Mouse (Mus musculus) adrenal gland (tissue): ENCODE results near the gene Itgb3bp.

Source experiments
- intact Hi-C: fragments of 180-260 bp; cut with DNase I; formaldehyde crosslinking; loops from one replicate; pipeline ENCODE4 v1.15.1; 2025
- long read RNA-seq, 2 experiments: library from polyadenylated mRNA; unstranded; transcript quantifications; one replicate each; pipeline ENCODE4 v2.0.0; 2020; ENCODE audit warnings: borderline replicate concordance in 1 of 2; ENCODE audit not compliant: insufficient replicate concordance in 1 of 2

The Itgb3bp gene
- long read RNA-seq, experiment 1, transcript Itgb3bp-204 (9 exons, 2,806 nt) = major isoform, 9 of 17 reads
- long read RNA-seq, experiment 1, partial matches to known transcripts = 2 of 17 reads
- long read RNA-seq, experiment 1, other reads (novel, unspliced or antisense) = 6 of 17 reads
- long read RNA-seq, experiment 2, partial matches to known transcripts = 3 of 13 reads
- long read RNA-seq, experiment 2, other reads (novel, unspliced or antisense) = 9 of 13 reads

DNA sequence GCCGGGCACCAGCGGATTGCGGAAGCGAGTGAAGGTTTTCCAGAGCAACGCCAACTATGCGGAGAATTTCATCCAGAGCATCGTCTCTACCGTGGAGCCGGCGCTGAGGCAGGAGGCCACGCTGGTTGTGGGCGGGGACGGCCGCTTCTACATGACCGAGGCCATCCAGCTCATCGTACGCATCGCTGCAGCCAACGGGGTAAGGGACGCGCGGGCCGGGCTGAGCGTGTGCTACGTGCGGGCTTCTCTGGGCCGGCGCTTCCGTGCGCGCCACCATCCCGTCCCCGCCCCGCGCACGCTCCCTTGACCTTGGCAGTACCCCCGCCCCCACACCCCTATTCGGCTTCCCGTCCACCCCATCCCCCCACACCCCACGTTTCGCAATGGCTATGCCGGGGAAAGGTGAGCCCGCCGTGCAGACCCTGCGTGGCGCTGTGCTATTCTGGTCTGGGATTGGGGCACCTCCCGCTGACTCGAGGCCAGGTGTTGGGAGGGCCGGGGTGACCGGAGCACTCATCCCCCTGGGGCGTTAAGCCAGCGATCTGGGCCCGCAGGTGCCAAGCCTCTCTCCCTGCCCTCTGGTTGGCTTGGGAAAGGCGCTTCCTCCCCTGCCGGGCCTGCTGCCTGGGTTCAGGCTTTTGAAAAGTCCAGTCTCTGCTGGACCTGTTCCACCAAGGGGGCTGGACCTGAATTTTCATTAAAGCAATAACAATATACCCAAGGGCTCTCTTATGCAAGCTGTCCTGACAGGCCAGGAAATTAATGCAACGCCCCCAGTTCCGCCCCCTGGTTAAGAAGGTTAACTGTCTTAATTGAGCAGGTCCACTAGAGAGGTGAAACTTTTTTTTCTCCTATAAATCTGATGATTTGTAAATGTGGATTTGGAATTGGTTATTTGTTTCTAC is at the start of gene Itgb3bp:
TSS of gene Itgb3bp (minus strand) at position 201 of the 905 bp plus-strand sequence.
- intact Hi-C loops = no loop called here

DNA sequence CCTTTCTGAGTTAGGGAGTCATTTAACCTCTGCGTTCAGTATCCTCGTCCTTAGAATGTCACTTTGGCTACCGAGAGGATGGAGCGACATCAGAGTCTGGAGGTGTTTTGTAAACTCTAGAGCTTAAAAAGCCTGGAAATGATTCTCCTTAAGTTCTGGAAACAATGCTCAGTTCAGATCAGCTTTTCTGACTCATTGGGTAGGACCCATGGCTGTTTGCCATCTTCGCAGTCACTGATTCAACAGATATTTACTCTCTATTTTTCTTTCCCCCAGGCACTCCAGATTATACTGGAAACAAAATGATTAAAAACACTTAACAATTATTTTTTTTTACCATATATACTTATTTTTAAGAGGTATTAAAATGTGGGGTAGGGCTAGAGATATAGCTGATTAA is 49.7 kb upstream of the Itgb3bp start:
- intact Hi-C loops = no loop called here

- intact Hi-C loops = no loop called here
Measured at GRCm38 (mm10) chr4:99974375-99974774, 44.8 kb upstream of the Itgb3bp start.

GRCm38 (mm10) chr4:99973931-99974330 is 44.3 kb upstream of the Itgb3bp start:
- intact Hi-C loops = no loop called here

GRCm38 (mm10) chr4:99972886-99973285 is 43.3 kb upstream of the Itgb3bp start:
- intact Hi-C loops = no loop called here

DNA sequence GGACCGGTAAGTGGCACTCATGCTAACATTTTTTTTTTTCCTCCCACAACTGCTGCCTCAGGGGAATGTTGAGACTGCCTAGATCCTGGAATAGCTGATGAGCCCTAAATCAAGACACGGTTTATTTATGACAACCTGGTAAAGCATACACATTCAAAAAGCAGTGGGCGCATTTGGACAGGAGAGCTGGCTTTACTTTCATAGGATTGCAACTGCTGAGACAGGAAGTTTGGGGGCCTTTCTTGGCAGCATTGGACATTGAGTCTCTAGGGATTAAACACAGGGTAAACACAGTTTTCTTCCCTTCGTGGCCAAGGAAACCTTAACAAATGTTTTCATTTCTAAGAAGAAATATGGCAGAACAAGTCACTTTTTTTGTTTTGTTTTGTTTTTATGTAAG is 40.5 kb upstream of the Itgb3bp start:
- intact Hi-C loops = no loop called here

GRCm38 (mm10) chr4:99969328-99969727 is 39.7 kb upstream of the Itgb3bp start:
- intact Hi-C loops = no loop called here

DNA sequence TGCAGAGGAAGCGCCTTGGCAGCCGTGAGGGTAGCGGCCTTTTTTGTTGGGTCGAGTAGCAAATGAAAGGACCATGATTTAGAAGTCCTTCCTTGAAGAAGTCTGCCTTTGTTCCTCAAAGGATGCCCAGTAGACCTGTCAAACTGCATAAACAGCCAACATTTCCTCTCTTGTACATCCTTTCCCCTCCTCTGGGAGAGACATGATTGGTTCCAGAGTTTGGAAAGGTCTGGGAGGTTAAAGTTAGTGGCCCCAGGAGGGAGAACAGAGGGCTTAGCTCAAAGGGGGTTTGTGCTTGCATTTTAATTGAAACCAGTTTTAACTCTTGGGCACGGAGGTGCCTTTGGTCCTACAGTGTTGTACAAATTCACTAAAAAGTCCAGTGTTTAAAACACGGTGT is 36.9 kb upstream of the Itgb3bp start:
- intact Hi-C loops = no loop called here

DNA sequence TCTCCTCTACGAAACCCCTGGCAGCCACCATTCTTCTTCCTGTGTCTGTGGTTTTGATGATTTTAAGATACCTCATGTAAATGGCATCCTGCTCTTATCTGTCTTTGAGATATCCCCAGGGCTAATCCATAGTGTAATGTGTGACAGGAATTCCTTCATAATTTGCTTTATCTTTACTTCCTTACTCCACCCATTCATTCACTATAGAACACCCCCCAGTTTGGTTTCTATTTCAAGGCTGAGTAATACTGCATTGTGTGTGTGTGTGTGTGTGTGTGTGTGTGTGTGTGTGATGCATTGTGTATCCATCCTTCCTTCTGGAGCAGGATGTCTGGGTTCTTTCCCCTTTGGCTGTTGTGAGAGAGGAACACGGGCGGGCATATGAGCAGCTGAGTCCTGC is 29.7 kb upstream of the Itgb3bp start:
- intact Hi-C loops = no loop called here

DNA sequence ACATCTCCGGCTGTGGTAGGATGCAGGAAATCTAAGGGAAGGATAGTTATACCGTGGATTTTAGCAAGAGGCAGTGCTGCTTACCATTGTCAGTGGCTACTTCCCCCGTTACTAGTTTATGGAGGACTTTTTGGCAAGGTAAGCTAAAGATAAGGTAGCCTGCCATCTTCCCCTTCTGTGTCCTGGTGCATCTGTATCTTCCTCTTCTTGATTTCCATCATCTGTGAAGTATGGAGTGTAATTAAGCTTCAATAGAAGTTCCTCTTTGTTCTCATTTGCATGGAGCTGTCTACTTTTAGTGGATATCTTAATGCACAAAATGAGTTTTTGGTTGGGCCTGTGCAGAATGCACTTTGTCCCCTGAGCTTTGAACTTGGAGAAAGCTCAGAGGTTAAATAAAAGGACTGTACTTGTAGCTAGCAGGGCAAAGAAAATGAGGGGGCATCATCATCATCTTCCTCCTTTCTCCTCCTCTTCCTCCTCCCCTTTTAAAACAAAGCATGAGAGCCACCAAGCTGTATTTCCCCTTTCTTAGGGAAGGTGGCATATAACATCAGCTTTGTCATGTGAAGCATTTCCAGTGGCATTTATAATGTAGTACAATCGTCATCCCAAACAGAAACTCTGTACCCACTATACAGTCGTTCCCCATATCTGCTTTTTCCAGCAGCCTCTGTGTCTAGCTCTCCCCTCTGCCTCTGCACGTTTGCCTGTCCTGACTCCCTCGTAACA is 28.6 kb upstream of the Itgb3bp start:
- intact Hi-C loops = no loop called here

- intact Hi-C loops = no loop called here
Measured at GRCm38 (mm10) chr4:99957186-99957585, 27.6 kb upstream of the Itgb3bp start.

- intact Hi-C loops = no loop called here
Measured at GRCm38 (mm10) chr4:99955396-99955795, 25.8 kb upstream of the Itgb3bp start.

GRCm38 (mm10) chr4:99953904-99954303 is 24.3 kb upstream of the Itgb3bp start:
- intact Hi-C loops = no loop called here

- intact Hi-C loops = loop anchor here (5.0 to 10.0 kb wide), 2 partner anchors 467 to 589 kb away; no protein-coding TSS in a partner anchor
Measured at GRCm38 (mm10) chr4:99947896-99948295, 18.3 kb upstream of the Itgb3bp start.

- intact Hi-C loops = loop anchor here (5.0 to 10.0 kb wide), 2 partner anchors 468 to 590 kb away; no protein-coding TSS in a partner anchor
Measured at GRCm38 (mm10) chr4:99947192-99947591, 17.6 kb upstream of the Itgb3bp start.

DNA sequence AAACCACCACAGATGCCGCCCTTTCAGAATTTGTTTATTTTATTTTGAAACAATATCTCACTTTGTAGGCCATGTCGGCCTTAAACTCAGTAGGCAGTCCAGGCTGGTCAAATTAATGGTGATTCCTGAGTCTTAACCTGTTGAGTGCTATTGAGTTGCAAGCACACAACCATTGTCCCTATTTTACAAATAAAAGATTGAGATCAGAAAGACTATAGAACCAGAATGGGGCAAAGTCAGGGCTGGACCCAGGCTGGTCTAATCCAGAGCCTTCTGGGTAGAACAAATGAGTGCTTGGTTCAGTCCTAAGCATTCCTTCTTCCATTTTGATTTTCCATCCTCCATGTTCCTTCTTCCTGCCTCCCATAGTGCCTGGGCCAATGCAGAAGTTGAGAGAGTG is 16.9 kb upstream of the Itgb3bp start:
- intact Hi-C loops = loop anchor here (5.0 to 10.0 kb wide), 2 partner anchors 468 to 591 kb away; no protein-coding TSS in a partner anchor

- intact Hi-C loops = loop anchor here (5.0 to 10.0 kb wide), 2 partner anchors 470 to 592 kb away; no protein-coding TSS in a partner anchor
Measured at GRCm38 (mm10) chr4:99945011-99945410, 15.4 kb upstream of the Itgb3bp start.

- intact Hi-C loops = loop anchor here (5.0 to 10.0 kb wide), 2 partner anchors 470 to 593 kb away; no protein-coding TSS in a partner anchor
Measured at GRCm38 (mm10) chr4:99944606-99945005, 15.0 kb upstream of the Itgb3bp start.

- intact Hi-C loops = loop anchor here (10.0 kb wide), 1 partner anchor 473 kb away; no protein-coding TSS in a partner anchor
Measured at GRCm38 (mm10) chr4:99941655-99942414, 12.2 kb upstream of the Itgb3bp start.

DNA sequence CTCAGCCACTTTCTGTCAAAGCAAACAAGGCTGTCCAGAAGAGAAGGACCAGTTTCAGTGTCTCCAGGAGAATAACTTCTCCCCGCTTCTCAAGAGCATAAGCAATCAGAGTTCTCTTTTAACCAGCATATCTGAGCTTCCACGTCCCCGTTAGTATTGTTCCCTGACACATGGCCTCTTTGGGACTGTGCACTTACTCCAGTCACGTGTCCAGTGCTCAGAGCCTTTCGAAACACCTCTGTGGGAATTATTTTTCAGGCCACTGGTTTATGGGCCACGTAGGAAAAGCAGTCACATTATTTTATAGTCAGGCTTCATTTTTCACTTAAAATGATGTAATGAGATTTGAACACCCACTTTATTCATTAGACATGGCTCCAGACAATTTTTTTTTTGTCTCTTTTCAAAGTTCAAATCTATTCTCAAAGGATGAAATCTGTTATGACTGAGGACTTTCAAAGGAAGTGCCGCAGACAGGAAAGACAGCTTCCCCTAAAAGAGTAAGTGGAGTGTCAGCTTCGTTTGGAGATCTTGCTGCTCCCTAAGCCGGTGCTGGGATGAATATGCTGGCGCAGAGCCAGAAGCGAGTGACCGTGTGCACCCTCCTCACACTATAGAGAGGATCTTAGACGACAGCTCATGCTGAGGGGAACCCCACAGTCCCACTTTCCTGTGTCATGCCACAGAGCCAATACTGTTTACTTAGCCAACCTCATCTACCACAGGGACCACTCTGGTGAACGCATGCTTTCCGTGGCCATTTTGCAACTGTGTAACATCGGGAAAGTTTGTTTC is 10.3 kb upstream of the Itgb3bp start:
- intact Hi-C loops = loop anchor here (10.0 kb wide), 1 partner anchor 475 kb away; no protein-coding TSS in a partner anchor
